Mouse (Mus musculus) intestine, embryonic 16.5 days (tissue): Measurements from ENCODE around the gene Shf. TPM values are rescaled to one million over a fixed set of nuclear protein-coding genes. Genes with fewer than 3 reads are reported as not detected.
"Not testable (repeated sequence)": the region's sequence is repeated elsewhere in the genome, so short reads cannot be mapped to it uniquely, and the experiment has no call there.

Source experiments
- ATAC-seq: fragments of 200-750 bp; cut with Nextera tagmentation; 2 replicates; pipeline ENCODE4 v1.8.0; 2017; ENCODE audit warnings: moderate TSS enrichment, moderate library complexity
- H3K27ac ChIP-seq: fragments of 300-500 bp; sonication (generic); 2 replicates; pipeline ENCODE4 v1.5.1; 2014; ENCODE audit warnings: mild to moderate bottlenecking, low read length
- H3K27me3 ChIP-seq: fragments of 300-500 bp; sonication (generic); replicated peaks from 2 replicates; pipeline ENCODE4 v1.6.1; 2014; ENCODE audit warnings: low read length, control low read depth, mixed read lengths; ENCODE audit not compliant: control insufficient read depth, insufficient read depth
- H3K36me3 ChIP-seq: fragments of 300-500 bp; sonication (generic); 2 replicates; pipeline ENCODE4 v1.6.1; 2014; ENCODE audit warnings: low read length, control low read depth; ENCODE audit not compliant: control insufficient read depth, insufficient read depth
- H3K4me1 ChIP-seq: fragments of 300-500 bp; sonication (generic); 2 replicates; pipeline ENCODE4 v1.6.1; 2014; ENCODE audit warnings: low read length, control low read depth, mixed read lengths; ENCODE audit not compliant: control insufficient read depth, insufficient read depth
- H3K4me2 ChIP-seq: fragments of 300-500 bp; sonication (generic); 2 replicates; pipeline ENCODE4 v1.6.1; 2014; ENCODE audit warnings: low read depth, low read length, control low read depth
- H3K4me3 ChIP-seq: fragments of 300-500 bp; sonication (generic); 2 replicates; pipeline ENCODE4 v1.5.1; 2014; ENCODE audit warnings: mild to moderate bottlenecking, low read length
- H3K9ac ChIP-seq: fragments of 300-500 bp; sonication (generic); 2 replicates; pipeline ENCODE4 v1.6.1; 2014; ENCODE audit warnings: low read depth, low read length
- H3K9me3 ChIP-seq: fragments of 300-500 bp; sonication (generic); 2 replicates; pipeline ENCODE4 v1.6.1; 2016; ENCODE audit warnings: low read length, control low read depth; ENCODE audit not compliant: control insufficient read depth
- WGBS: fragments of 180-500 bp; shearing (Covaris S2); extraction: QIAGEN DNeasy Blood & Tissue Kit; methylation state at CpG from one replicate; pipeline ENCODE4 v1.1.7; 2014; 5-methylcytosine and 5-hydroxymethylcytosine counted together
- polyA plus RNA-seq: library from polyadenylated mRNA; unstranded; fragments of >200 nt; fragmentation: Nextera tagmentation; extraction: Ambion mirVana; gene quantifications from 2 replicates; pipeline ENCODE4 v1.2.1, GENCODE M21; 2015

Shf gene
- polyA plus RNA-seq, 1 experiment from 2014 or later: 1.9 TPM

GRCm38 (mm10) chr2:122332222-122332621, 36.7 kb downstream of the Shf start:
- H3K27ac ChIP-seq: no peak overlapping the region
- ATAC-seq: no peak
- H3K27me3 ChIP-seq: no peaks in the 10 kb centered on the region
- no peak overlapping the region for H3K9ac ChIP-seq
- no peaks in the 10 kb centered on the region for H3K9me3 ChIP-seq
- H3K4me3 ChIP-seq: no peak overlapping the region
- H3K36me3 ChIP-seq: no peaks in the 10 kb centered on the region
- whole genome bisulfite sequencing: 71% methylated on average over 3 of the region's 3 CpGs
- no peak overlapping the region for H3K4me2 ChIP-seq
- H3K4me1 ChIP-seq: no peaks in the 10 kb centered on the region

- H3K4me3 ChIP-seq, ATAC-seq: not testable (repeated sequence)
- 94% methylated on average over 4 of the region's 6 CpGs for WGBS
Observed at GRCm38 (mm10) chr2:122330317-122330716, 38.6 kb downstream of the Shf start.

GRCm38 (mm10) chr2:122327986-122328385, 41.0 kb downstream of the Shf start:
- no peaks in the 10 kb centered on the region for H3K36me3 ChIP-seq
- no peaks in the 10 kb centered on the region for H3K27me3 ChIP-seq
- H3K4me2 ChIP-seq: no peak overlapping the region
- H3K9ac ChIP-seq: no peak overlapping the region
- WGBS: 52% methylated on average over 3 of the region's 3 CpGs
- H3K4me1 ChIP-seq: no peaks in the 10 kb centered on the region
- no peak overlapping the region for H3K27ac ChIP-seq
- no peak for ATAC-seq
- H3K9me3 ChIP-seq: no peaks in the 10 kb centered on the region
- no peak overlapping the region for H3K4me3 ChIP-seq

More at GRCm38 (mm10) chr2:122330317-122330716, 38.6 kb downstream of the Shf start:
- not testable (repeated sequence) for H3K36me3 ChIP-seq, H3K4me1 ChIP-seq, H3K9ac ChIP-seq, H3K9me3 ChIP-seq, H3K4me2 ChIP-seq, H3K27ac ChIP-seq, H3K27me3 ChIP-seq

DNA sequence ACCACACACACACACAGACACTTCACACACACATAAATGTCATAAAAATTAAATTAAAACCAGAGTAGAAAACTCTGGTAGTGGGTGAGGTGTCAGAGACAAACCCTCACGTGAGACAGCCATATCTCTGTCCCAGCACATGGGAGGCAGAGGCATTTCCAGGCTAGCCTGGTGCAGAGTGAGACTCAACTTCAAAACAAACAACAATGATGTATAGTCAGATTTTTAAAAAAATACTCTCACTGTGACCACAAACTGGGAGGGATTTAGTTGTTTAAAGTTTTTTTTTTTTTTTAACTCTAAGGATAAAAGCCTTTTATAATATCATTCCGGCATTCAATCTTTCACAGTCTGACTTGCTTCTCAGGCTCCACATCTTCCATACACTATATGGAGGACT, 43.6 kb downstream of the Shf start:
- Histone ChIP-seq H3K4me2 (no peak overlapping the region), H3K4me1 (no peaks in the 10 kb centered on the region), H3K27ac (no peak overlapping the region), H3K9ac (no peak overlapping the region), H3K4me3 (no peak overlapping the region), H3K9me3 (no peaks in the 10 kb centered on the region), H3K36me3 (no peaks in the 10 kb centered on the region), H3K27me3 (no peaks in the 10 kb centered on the region)
- 70% methylated on average over 2 of the region's 2 CpGs for WGBS
- no peak for ATAC-seq

- 75% methylated on average over 3 of the region's 3 CpGs for WGBS
Observed at GRCm38 (mm10) chr2:122324586-122324985, 44.4 kb downstream of the Shf start.

GRCm38 (mm10) chr2:122323960-122324359, 45.0 kb downstream of the Shf start:
- no peak overlapping the region for H3K4me2 ChIP-seq
- H3K27ac ChIP-seq: no peak overlapping the region
- no peaks in the 10 kb centered on the region for H3K9me3 ChIP-seq
- no peak overlapping the region for H3K9ac ChIP-seq
- no peaks in the 10 kb centered on the region for H3K36me3 ChIP-seq
- ATAC-seq: no peak
- no peaks in the 10 kb centered on the region for H3K4me1 ChIP-seq
- H3K4me3 ChIP-seq: no peak overlapping the region
- no peaks in the 10 kb centered on the region for H3K27me3 ChIP-seq
- WGBS: 58% methylated on average over 3 of the region's 3 CpGs

More at GRCm38 (mm10) chr2:122324586-122324985, 44.4 kb downstream of the Shf start:
- Histone ChIP-seq H3K4me2 (no peak overlapping the region), H3K9ac (no peak overlapping the region), H3K9me3 (no peaks in the 10 kb centered on the region), H3K27me3 (no peaks in the 10 kb centered on the region), H3K27ac (no peak overlapping the region), H3K36me3 (no peaks in the 10 kb centered on the region), H3K4me1 (no peaks in the 10 kb centered on the region), H3K4me3 (no peak overlapping the region)
- no peak for ATAC-seq

GRCm38 (mm10) chr2:122317384-122317783, 51.6 kb downstream of the Shf start:
- no peak overlapping the region for H3K4me2 ChIP-seq
- H3K9me3 ChIP-seq: no peaks in the 10 kb centered on the region
- H3K27ac ChIP-seq: no peak overlapping the region
- no peak for ATAC-seq
- whole genome bisulfite sequencing: 65% methylated on average over 4 of the region's 4 CpGs
- H3K36me3 ChIP-seq: no peaks in the 10 kb centered on the region
- no peak overlapping the region for H3K4me3 ChIP-seq
- H3K9ac ChIP-seq: no peak overlapping the region
- H3K4me1 ChIP-seq: peaks cover 9% of the 10 kb centered on the region; the same call in 1 of the 2 replicates
- peaks cover 22% of the 10 kb centered on the region for H3K27me3 ChIP-seq

- no peak within 1 kb of the TSS for H3K27ac ChIP-seq
- no peak within 1 kb of the TSS for H3K4me3 ChIP-seq
- 86% methylated on average over 7 of the region's 7 CpGs for WGBS
- H3K9ac ChIP-seq: no peak within 1 kb of the TSS
- H3K36me3 ChIP-seq: no peaks in the 10 kb centered on the region
- H3K9me3 ChIP-seq: no peaks in the 10 kb centered on the region
- no peak within 1 kb of the TSS for H3K4me2 ChIP-seq
- peaks cover 22% of the 10 kb centered on the region for H3K27me3 ChIP-seq
- H3K4me1 ChIP-seq: peaks cover 9% of the 10 kb centered on the region; the same call in 1 of the 2 replicates
- no peak for ATAC-seq
Observed at GRCm38 (mm10) chr2:122315372-122315771, 53.6 kb downstream of the Shf start, which contains the start of gene Duox1. Gene Duox1 (plus strand): TSS chr2:122315672.

- no peaks in the 10 kb centered on the region for H3K9me3 ChIP-seq
- peaks cover 27% of the 10 kb centered on the region for H3K27me3 ChIP-seq
- H3K4me3 ChIP-seq: peak within 1 kb of the TSS; percentile 41
- peak within 1 kb of the TSS; percentile 57 for H3K4me2 ChIP-seq
- H3K9ac ChIP-seq: 0 out of 2 replicates have a peak within 1 kb of the TSS, but pooled peaks have one; percentile 32
- WGBS: 4% methylated on average over 24 of the region's 24 CpGs
- no peaks in the 10 kb centered on the region for H3K36me3 ChIP-seq
- H3K27ac ChIP-seq: no peak within 1 kb of the TSS
- H3K4me1 ChIP-seq: peaks cover 9% of the 10 kb centered on the region; the same call in 1 of the 2 replicates
- ATAC-seq: peak; percentile 38; the same call in 1 of the 2 replicates
Observed at GRCm38 (mm10) chr2:122313536-122313935, 55.4 kb downstream of the Shf start, which contains the start of gene Duoxa1. Gene Duoxa1 (minus strand): TSS chr2:122313730.
